Mouse (Mus musculus): ENCODE measurements at regions not wholly inside any gene's neighbourhood (a gene's known extent, or its start where the extent isn't known, plus 50 kb on each side); places are given as distances from the start of the nearest gene placed in this dataset.

DNA sequence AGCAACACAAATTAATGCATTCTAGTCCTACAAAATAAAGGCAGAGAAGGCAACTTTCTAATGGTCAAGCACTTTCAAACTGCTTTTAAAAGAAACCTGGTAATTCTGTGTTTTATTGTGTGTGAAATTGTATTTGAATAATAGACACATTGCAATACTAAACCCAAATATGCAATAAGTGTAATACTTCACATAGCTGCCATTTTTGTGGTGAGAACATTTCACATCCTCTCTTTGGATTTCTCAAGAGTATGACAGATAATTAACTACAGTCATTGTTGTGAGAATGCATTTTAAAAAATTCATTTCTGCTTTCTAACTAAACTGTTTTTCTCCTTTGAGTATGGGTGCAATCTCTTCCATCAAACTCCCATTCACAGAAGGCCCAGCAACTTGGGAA lies 256.4 kb downstream of the Sema3d start:
- no peak for TF ChIP-seq GATA4 (IDR thresholded peaks at IDR 0.05; ENCODE audit: insufficient replicate concordance, low read length)

- no peak for TF ChIP-seq GATA4 (IDR thresholded peaks at IDR 0.05; ENCODE audit: insufficient replicate concordance, low read length)
Measured at GRCm38 (mm10) chr5:12646269-12646668, 263.1 kb downstream of the Sema3d start.

GRCm38 (mm10) chr5:12673666-12674065 lies 290.5 kb downstream of the Sema3d start:
- TF ChIP-seq GATA4 (IDR thresholded peaks at IDR 0.05; ENCODE audit: insufficient replicate concordance, low read length), result no peak

- TF ChIP-seq GATA4 (IDR thresholded peaks at IDR 0.05; ENCODE audit: insufficient replicate concordance, low read length), result no peak
Measured at GRCm38 (mm10) chr5:12674134-12674533, 290.9 kb downstream of the Sema3d start.

GRCm38 (mm10) chr5:12676712-12677111 lies 293.5 kb downstream of the Sema3d start:
- no peak for TF ChIP-seq GATA4 (IDR thresholded peaks at IDR 0.05; ENCODE audit: insufficient replicate concordance, low read length)

GRCm38 (mm10) chr5:12714894-12715293 lies 331.7 kb downstream of the Sema3d start:
- no peak for TF ChIP-seq GATA4 (IDR thresholded peaks at IDR 0.05; ENCODE audit: insufficient replicate concordance, low read length)

DNA sequence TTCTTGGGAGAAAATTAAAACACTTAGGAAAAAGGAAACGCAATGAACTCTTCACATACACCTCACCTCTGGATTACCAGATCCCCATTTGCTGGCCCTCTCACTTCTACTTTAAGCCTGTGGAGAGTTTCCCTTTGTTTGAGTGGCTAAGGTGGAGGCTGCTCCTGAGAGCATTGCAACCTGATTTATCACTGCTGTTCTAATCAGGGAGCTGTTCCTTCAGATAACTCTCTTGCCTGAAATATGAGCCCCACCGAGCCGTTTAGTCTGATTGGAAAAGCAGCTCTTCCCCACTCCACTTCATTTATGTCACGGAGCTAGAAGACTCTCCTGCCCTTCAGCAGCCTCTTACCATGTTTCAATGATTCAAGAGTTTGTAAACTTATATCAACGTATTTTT lies 368.3 kb downstream of the Sema3d start:
- TF ChIP-seq GATA4 (IDR thresholded peaks at IDR 0.05; ENCODE audit: insufficient replicate concordance, low read length), result no peak

DNA sequence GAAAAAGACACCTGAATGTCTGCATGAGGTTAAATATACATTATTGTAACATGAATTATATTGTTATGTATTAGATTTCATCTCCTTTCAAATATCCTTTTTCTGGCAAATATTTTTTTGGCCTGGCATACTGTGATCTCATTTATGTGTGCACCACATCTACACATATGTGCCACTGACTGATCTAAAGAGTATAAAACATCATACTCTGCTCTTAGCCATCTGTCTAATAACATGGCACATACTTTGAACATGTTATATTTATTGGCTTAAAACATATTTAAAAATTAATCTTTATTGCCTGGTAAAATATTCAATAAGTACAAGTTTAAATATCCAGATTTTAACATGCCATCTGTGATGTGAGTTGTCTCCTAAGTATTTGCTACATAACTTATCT lies 365.6 kb upstream of the Sema3a start:
- no peak for TF ChIP-seq GATA4 (IDR thresholded peaks at IDR 0.05; ENCODE audit: insufficient replicate concordance, low read length)

DNA sequence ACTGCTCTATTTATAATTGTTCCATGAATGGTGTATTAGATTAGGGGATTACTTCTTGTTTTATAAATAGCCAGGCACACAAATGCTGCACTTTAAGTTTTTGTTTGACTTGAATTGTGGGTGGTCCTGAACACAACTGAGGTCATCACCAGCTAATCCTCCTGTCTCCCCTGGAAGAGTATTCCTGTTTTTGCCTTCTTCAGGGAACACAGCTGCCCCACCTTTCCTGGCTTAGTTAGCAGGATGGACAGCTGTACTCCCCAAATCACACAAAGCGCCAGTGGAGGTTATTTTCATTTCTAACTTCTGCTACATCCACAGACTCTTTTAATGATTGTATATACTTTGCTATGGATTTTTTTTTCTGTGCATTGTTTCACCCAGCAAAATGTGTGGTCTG lies 357.8 kb upstream of the Sema3a start:
- no peak for TF ChIP-seq GATA4 (IDR thresholded peaks at IDR 0.05; ENCODE audit: insufficient replicate concordance, low read length)

- no peak for TF ChIP-seq GATA4 (IDR thresholded peaks at IDR 0.05; ENCODE audit: insufficient replicate concordance, low read length)
Measured at GRCm38 (mm10) chr5:12782681-12783080, 342.5 kb upstream of the Sema3a start.

GRCm38 (mm10) chr5:12808729-12809128 lies 316.5 kb upstream of the Sema3a start:
- TF ChIP-seq GATA4 (IDR thresholded peaks at IDR 0.05; ENCODE audit: insufficient replicate concordance, low read length), result no peak

DNA sequence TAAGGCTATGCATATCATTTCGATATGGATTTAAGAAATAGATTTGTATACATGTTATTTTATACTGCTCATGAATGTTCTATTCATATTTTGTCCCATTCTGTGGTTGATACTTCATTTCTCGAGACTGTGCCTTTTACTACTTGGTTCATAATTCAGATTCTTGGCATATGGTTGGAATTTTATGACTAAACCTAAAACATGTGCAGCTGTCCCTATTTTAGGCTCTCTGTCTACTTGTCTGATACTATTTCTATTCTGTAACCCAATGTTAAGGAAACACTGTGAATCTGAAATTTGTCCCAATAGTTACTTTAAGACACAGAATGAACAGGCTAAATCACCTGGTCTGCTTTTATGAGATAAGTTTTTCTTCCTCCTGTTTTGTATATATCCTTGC lies 315.3 kb upstream of the Sema3a start:
- no peak for TF ChIP-seq GATA4 (IDR thresholded peaks at IDR 0.05; ENCODE audit: insufficient replicate concordance, low read length)

- no peak for TF ChIP-seq GATA4 (IDR thresholded peaks at IDR 0.05; ENCODE audit: insufficient replicate concordance, low read length)
Measured at GRCm38 (mm10) chr5:12856869-12857268, 268.3 kb upstream of the Sema3a start.

- TF ChIP-seq GATA4 (IDR thresholded peaks at IDR 0.05; ENCODE audit: insufficient replicate concordance, low read length), result no peak
Measured at GRCm38 (mm10) chr5:12868355-12869217, 256.6 kb upstream of the Sema3a start.

- no peak for TF ChIP-seq GATA4 (IDR thresholded peaks at IDR 0.05; ENCODE audit: insufficient replicate concordance, low read length)
Measured at GRCm38 (mm10) chr5:12872888-12873287, 252.3 kb upstream of the Sema3a start.

DNA sequence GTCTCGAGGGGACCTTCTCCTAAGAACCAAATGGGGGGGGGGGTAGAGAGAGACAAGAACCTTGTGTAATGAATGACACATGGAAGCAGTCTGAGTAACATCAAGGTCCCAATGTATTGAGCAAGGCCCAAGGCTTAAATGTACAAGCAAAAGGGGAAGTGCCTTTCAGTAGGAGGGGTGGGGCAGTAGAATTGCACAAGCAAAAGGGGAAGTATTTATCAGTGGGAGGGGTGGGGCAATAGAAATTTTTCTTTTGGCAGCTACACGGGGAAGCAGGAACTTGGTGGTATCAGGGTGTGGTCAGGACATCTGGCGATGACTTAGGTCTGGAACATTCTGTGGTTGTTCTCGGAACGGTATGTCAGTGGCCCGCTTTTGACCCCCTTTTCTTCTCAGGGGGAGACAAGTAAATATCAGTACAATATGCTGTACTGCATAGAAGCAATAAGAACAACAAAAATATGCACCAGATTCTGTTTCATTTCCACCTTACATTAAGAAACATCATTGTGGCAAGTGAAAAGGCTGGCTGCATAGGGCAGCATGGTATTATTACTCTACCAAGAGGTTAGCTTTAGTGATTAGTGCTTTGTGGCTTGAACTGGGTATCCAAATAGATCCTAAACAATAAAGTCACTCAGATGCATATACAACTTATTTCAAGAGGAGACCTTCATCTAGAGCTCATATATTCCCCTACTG lies 247.5 kb upstream of the Sema3a start:
- no peak for TF ChIP-seq GATA4 (IDR thresholded peaks at IDR 0.05; ENCODE audit: insufficient replicate concordance, low read length)
